Mouse (Mus musculus) heart, adult 2 months (tissue): ENCODE results near the gene Actbl2. TPM values are rescaled to one million over a fixed set of nuclear protein-coding genes. Genes with fewer than 3 reads are reported as not detected.

Source experiments
- DNase-seq, 2 experiments: peaks; one replicate each; pipeline ENCODE4 v3.0.0; 2021
- H3K27ac ChIP-seq: fragments of 200-600 bp; 2 replicates; pipeline ENCODE4 v1.8.1; 2022
- H3K27me3 ChIP-seq: fragments of 200-500 bp; 2 replicates; pipeline ENCODE4 v1.6.1; 2012; ENCODE audit warnings: mild to moderate bottlenecking, low read length, inconsistent platforms, mixed read lengths; ENCODE audit not compliant: control insufficient read depth, insufficient read depth
- H3K36me3 ChIP-seq: fragments of 200-500 bp; 2 replicates; pipeline ENCODE4 v1.6.1; 2012; ENCODE audit warnings: low read length, inconsistent platforms; ENCODE audit not compliant: control insufficient read depth, insufficient read depth
- H3K4me1 ChIP-seq: fragments of 200-500 bp; 2 replicates; pipeline ENCODE4 v1.6.1; 2011; ENCODE audit warnings: low read length; ENCODE audit not compliant: control insufficient read depth, insufficient read depth
- H3K4me3 ChIP-seq: fragments of 200-600 bp; 2 replicates; pipeline ENCODE4 v1.8.1; 2022
- H3K79me2 ChIP-seq: fragments of 200-500 bp; replicated peaks from 2 replicates; pipeline ENCODE4 v1.6.1; 2012; ENCODE audit warnings: mild to moderate bottlenecking, inconsistent platforms, low read length, moderate library complexity, mixed read lengths; ENCODE audit not compliant: control insufficient read depth, insufficient read depth
- H3K9ac ChIP-seq: fragments of 200-500 bp; 2 replicates; pipeline ENCODE4 v1.6.1; 2012; ENCODE audit warnings: low read depth, mild to moderate bottlenecking, control low read depth, inconsistent platforms, low read length, mixed read lengths
- CTCF ChIP-seq: fragments of 200-600 bp; IDR thresholded peaks from 2 replicates; pipeline ENCODE4 v1.8.1; 2022; ENCODE audit warnings: antibody characterized with exemption, mild to moderate bottlenecking, moderate library complexity
- EP300 ChIP-seq: fragments of 200-500 bp; IDR thresholded peaks from 2 replicates; pipeline ENCODE4 v1.6.1; 2011; ENCODE audit warnings: low read depth, low read length, control low read depth; ENCODE audit not compliant: insufficient read depth
- POLR2A ChIP-seq: fragments of 200-500 bp; IDR thresholded peaks from 2 replicates; pipeline ENCODE4 v1.6.1; 2011; ENCODE audit warnings: mild to moderate bottlenecking, low read depth, low read length, control low read depth; ENCODE audit not compliant: insufficient read depth
- WGBS: fragments of 180-500 bp; shearing (Covaris S2); methylation state at CpG from one replicate; pipeline ENCODE4 v1.1.7; 2018; 5-methylcytosine and 5-hydroxymethylcytosine counted together
- intact Hi-C: fragments of 180-260 bp; cut with DNase I; formaldehyde crosslinking; loops from one replicate; pipeline ENCODE4 v1.15.1; 2025
- polyA plus RNA-seq: library from polyadenylated mRNA; depleted of rRNA; stranded (reverse); fragments of >200 nt; gene quantifications from 2 replicates; pipeline ENCODE4 v1.2.3, GENCODE M21; 2012
- total RNA-seq, 2 experiments: library from RNA; stranded (reverse); gene quantifications; 2 replicates each; pipeline ENCODE4 v1.2.3; 2021

Gene Actbl2
- total and polyA plus RNA-seq, 3 experiments: not detected

GRCm38 (mm10) chr13:111234573-111234972, 20.2 kb upstream of the Actbl2 start:
- intact Hi-C loops: loop anchor here (10.0 kb wide), 1 partner anchor 360 kb away; no protein-coding TSS in a partner anchor
- H3K79me2 ChIP-seq: no peaks in the 10 kb centered on the region
- H3K27ac ChIP-seq: no peak overlapping the region
- H3K36me3 ChIP-seq: no peaks in the 10 kb centered on the region
- DNase-seq: no peak
- H3K9ac ChIP-seq: no peak overlapping the region
- H3K27me3 ChIP-seq: no peaks in the 10 kb centered on the region
- 67% methylated on average over 3 of the region's 3 CpGs for WGBS
- H3K4me3 ChIP-seq: no peak overlapping the region
- H3K4me1 ChIP-seq: no peaks in the 10 kb centered on the region
- TF ChIP-seq EP300 (no peak), CTCF (no peak), POLR2A (no peak)

GRCm38 (mm10) chr13:111235719-111236166, 19.1 kb upstream of the Actbl2 start:
- intact Hi-C loops: loop anchor here (10.0 kb wide), 1 partner anchor 361 kb away; no protein-coding TSS in a partner anchor
- Histone ChIP-seq H3K79me2 (no peaks in the 10 kb centered on the region), H3K36me3 (no peaks in the 10 kb centered on the region), H3K27me3 (no peaks in the 10 kb centered on the region), H3K4me1 (no peaks in the 10 kb centered on the region), H3K27ac (no peak overlapping the region), H3K9ac (no peak overlapping the region), H3K4me3 (no peak overlapping the region)
- 52% methylated on average over 6 of the region's 6 CpGs for WGBS
- DNase-seq: peak in 1 of 2 experiments; percentile 6
- TF ChIP-seq CTCF (no peak), EP300 (no peak), POLR2A (no peak)

GRCm38 (mm10) chr13:111236461-111236864, 18.4 kb upstream of the Actbl2 start:
- WGBS: 57% methylated on average over 9 of the region's 9 CpGs
- Histone ChIP-seq H3K27ac (no peak overlapping the region), H3K9ac (no peak overlapping the region)

GRCm38 (mm10) chr13:111237296-111237695, 17.5 kb upstream of the Actbl2 start:
- TF ChIP-seq CTCF: no peak
- Histone ChIP-seq H3K79me2 (no peaks in the 10 kb centered on the region), H3K27me3 (no peaks in the 10 kb centered on the region), H3K4me1 (no peaks in the 10 kb centered on the region), H3K27ac (no peak overlapping the region), H3K36me3 (no peaks in the 10 kb centered on the region), H3K4me3 (no peak overlapping the region), H3K9ac (no peak overlapping the region)
- no peak for DNase-seq
- 81% methylated on average over 1 of the region's 1 CpGs for WGBS
- intact Hi-C loops: loop anchor here (10.0 kb wide), 1 partner anchor 362 kb away; no protein-coding TSS in a partner anchor

More at GRCm38 (mm10) chr13:111236461-111236864, 18.4 kb upstream of the Actbl2 start:
- no peaks in the 10 kb centered on the region for H3K27me3 ChIP-seq
- H3K79me2 ChIP-seq: no peaks in the 10 kb centered on the region
- no peak overlapping the region for H3K4me3 ChIP-seq
- no peak for DNase-seq
- intact Hi-C loops: loop anchor here (10.0 kb wide), 1 partner anchor 362 kb away; no protein-coding TSS in a partner anchor
- no peaks in the 10 kb centered on the region for H3K36me3 ChIP-seq
- TF ChIP-seq EP300: no peak
- TF ChIP-seq CTCF: no peak
- TF ChIP-seq POLR2A: no peak
- no peaks in the 10 kb centered on the region for H3K4me1 ChIP-seq

GRCm38 (mm10) chr13:111237865-111238465, 16.8 kb upstream of the Actbl2 start:
- intact Hi-C loops: loop anchor here (1.0 to 10.0 kb wide), 5 partner anchors 173 to 855 kb away; no protein-coding TSS in a partner anchor
- no peak for TF ChIP-seq EP300
- peak; percentile 85 for TF ChIP-seq CTCF

GRCm38 (mm10) chr13:111251106-111251505, 3.7 kb upstream of the Actbl2 start:
- H3K9ac ChIP-seq: no peak overlapping the region
- no peak for DNase-seq
- no peaks in the 10 kb centered on the region for H3K4me1 ChIP-seq
- no peak overlapping the region for H3K27ac ChIP-seq
- WGBS: 68% methylated on average over 5 of the region's 5 CpGs
- H3K79me2 ChIP-seq: no peaks in the 10 kb centered on the region
- TF ChIP-seq CTCF (no peak), EP300 (no peak), POLR2A (no peak)
- no peak overlapping the region for H3K4me3 ChIP-seq
- no peaks in the 10 kb centered on the region for H3K36me3 ChIP-seq
- intact Hi-C loops: no loop called here
- H3K27me3 ChIP-seq: no peaks in the 10 kb centered on the region

More at GRCm38 (mm10) chr13:111237865-111238465, 16.8 kb upstream of the Actbl2 start:
- no peak overlapping the region for H3K9ac ChIP-seq
- H3K79me2 ChIP-seq: no peaks in the 10 kb centered on the region
- no peak overlapping the region for H3K27ac ChIP-seq
- DNase-seq: no peak
- WGBS: 18% methylated on average over 3 of the region's 3 CpGs
- no peak overlapping the region for H3K4me3 ChIP-seq
- no peaks in the 10 kb centered on the region for H3K4me1 ChIP-seq
- no peaks in the 10 kb centered on the region for H3K36me3 ChIP-seq
- H3K27me3 ChIP-seq: no peaks in the 10 kb centered on the region
